8 mouse cellular contexts compared by ENCODE assay signal in genomic region chr2:72477221-72477620, GRCm38 (mm10). TPM values are rescaled to one million over a fixed set of nuclear protein-coding genes. Genes with fewer than 3 reads are reported as not detected.
DNase-seq lines count a peak whose midpoint lies in the region; ATAC-seq and TF ChIP-seq lines count a peak whose summit lies in the region.

No protein-coding gene starts in this region.

- H3K27me3 ChIP-seq in testis, adult 2 months (ENCODE audit: control insufficient read depth, insufficient read depth, low read length): no peaks in the 10 kb centered on the region
- no peaks in the 10 kb centered on the region for H3K27me3 ChIP-seq in forebrain, postnatal 0 days (ENCODE audit: insufficient read depth, low read length)
- no peaks in the 10 kb centered on the region for H3K27me3 ChIP-seq in limb, embryonic 11.5 days (ENCODE audit: control insufficient read depth, insufficient read depth, low read length)
- H3K27me3 ChIP-seq in stomach, embryonic 16.5 days (ENCODE audit: control insufficient read depth, insufficient read depth, low read length): no peaks in the 10 kb centered on the region

- WGBS in forebrain, postnatal 0 days: 3% methylated on average over 11 of the region's 11 CpGs
- WGBS in limb, embryonic 11.5 days: under 1% methylated on average over 11 of the region's 11 CpGs
- WGBS in stomach, embryonic 16.5 days: 3% methylated on average over 11 of the region's 11 CpGs

- H3K4me1 ChIP-seq in testis, adult 2 months (ENCODE audit: control insufficient read depth, insufficient read depth, low read length): peaks cover 5% of the 10 kb centered on the region
- peaks cover 3% of the 10 kb centered on the region; the same call in 1 of the 2 replicates for H3K4me1 ChIP-seq in forebrain, postnatal 0 days (ENCODE audit: insufficient read depth)
- H3K4me1 ChIP-seq in limb, embryonic 11.5 days (ENCODE audit: control insufficient read depth, insufficient read depth, low read length): peaks cover 10% of the 10 kb centered on the region
- H3K4me1 ChIP-seq in stomach, embryonic 16.5 days (ENCODE audit: control insufficient read depth, insufficient read depth, low read length): peaks cover 28% of the 10 kb centered on the region

- ATAC-seq in forebrain, postnatal 0 days: no peak
- no peak for ATAC-seq in limb, embryonic 11.5 days (ENCODE audit: insufficient number of reproducible peaks, low FRiP score, low TSS enrichment, low read depth)
- ATAC-seq in stomach, embryonic 16.5 days (ENCODE audit: insufficient read depth, low FRiP score): no peak

- DNase-seq in testis, postnatal 14 days (ENCODE audit: low spot score): no peak
- DNase-seq in forebrain, postnatal 0 days: no peak
- DNase-seq in limb, embryonic 11.5 days (ENCODE audit: low spot score): peak; percentile 41
- no peak for DNase-seq in cerebellum, adult 9-11 months
- DNase-seq in adrenal gland, postnatal 14 days: no peak
- no peak for DNase-seq in right cerebral cortex, postnatal 14 days

- H3K9me3 ChIP-seq in forebrain, postnatal 0 days (ENCODE audit: low read length): no peaks in the 10 kb centered on the region
- H3K9me3 ChIP-seq in limb, embryonic 11.5 days (ENCODE audit: control insufficient read depth, low read length): no peaks in the 10 kb centered on the region
- H3K9me3 ChIP-seq in stomach, embryonic 16.5 days (replicated peaks; ENCODE audit: control insufficient read depth, low read length): no peaks in the 10 kb centered on the region

- H3K36me3 ChIP-seq in testis, adult 2 months (ENCODE audit: control insufficient read depth, insufficient read depth, low read length): no peaks in the 10 kb centered on the region
- no peaks in the 10 kb centered on the region for H3K36me3 ChIP-seq in forebrain, postnatal 0 days (ENCODE audit: insufficient read depth)
- H3K36me3 ChIP-seq in limb, embryonic 11.5 days (ENCODE audit: control insufficient read depth, insufficient read depth, low read length): peaks cover 9% of the 10 kb centered on the region
- H3K36me3 ChIP-seq in stomach, embryonic 16.5 days (ENCODE audit: control insufficient read depth, insufficient read depth, low read length): peaks cover 8% of the 10 kb centered on the region; the same call in 1 of the 2 replicates

- peak overlapping the region; percentile 30; the same call in 1 of the 2 replicates for H3K4me3 ChIP-seq in testis, adult 2 months (ENCODE audit: control insufficient read depth, low read depth, low read length)
- H3K4me3 ChIP-seq in forebrain, postnatal 0 days (ENCODE audit: low read depth, low read length): peak overlapping the region; percentile 61
- peak overlapping the region; percentile 76 for H3K4me3 ChIP-seq in limb, embryonic 11.5 days (ENCODE audit: low read depth, low read length)
- H3K4me3 ChIP-seq in stomach, embryonic 16.5 days (replicated peaks; ENCODE audit: low read length): peak overlapping the region; percentile 96

- H3K27ac ChIP-seq in testis, adult 2 months (ENCODE audit: control insufficient read depth, insufficient read depth, low read depth, low read length): no peak overlapping the region; the same call in 1 of the 2 replicates
- H3K27ac ChIP-seq in forebrain, postnatal 0 days (ENCODE audit: low read depth, low read length): peak overlapping the region; percentile 83
- H3K27ac ChIP-seq in limb, embryonic 11.5 days (replicated peaks; ENCODE audit: low read depth, low read length): no peak overlapping the region
- H3K27ac ChIP-seq in stomach, embryonic 16.5 days (ENCODE audit: low read length): peak overlapping the region; percentile 88; the same call in 1 of the 2 replicates

- no peak for TF ChIP-seq POLR2A in testis, adult 2 months (IDR thresholded peaks at IDR 0.05; ENCODE audit: control insufficient read depth, low read depth, low read length)

- no peak for TF ChIP-seq CTCF in testis, adult 2 months (IDR thresholded peaks at IDR 0.05; ENCODE audit: control insufficient read depth, insufficient read depth, insufficient replicate concordance, low read depth, low read length)
- no peak for TF ChIP-seq CTCF in forebrain, postnatal 0 days (IDR thresholded peaks at IDR 0.05; ENCODE audit: low read depth)

- H3K9ac ChIP-seq in forebrain, postnatal 0 days: peak overlapping the region; percentile 57; the same call in 1 of the 2 replicates
- peak overlapping the region; percentile 93 for H3K9ac ChIP-seq in limb, embryonic 11.5 days (ENCODE audit: low read length)
- peak overlapping the region; percentile 90 for H3K9ac ChIP-seq in stomach, embryonic 16.5 days (ENCODE audit: low read length)

- H3K4me2 ChIP-seq in forebrain, postnatal 0 days (ENCODE audit: low read depth): peak overlapping the region; percentile 86
- H3K4me2 ChIP-seq in limb, embryonic 11.5 days (ENCODE audit: low read depth, severe bottlenecking): peak overlapping the region; percentile 51
- peak overlapping the region; percentile 88 for H3K4me2 ChIP-seq in stomach, embryonic 16.5 days (ENCODE audit: low read depth, low read length)

RNA-seq across cellular contexts. Expression of gene Cdca7, which starts 1.3 kb away (rescaled TPM):
- 6.1 TPM in 2 replicates for polyA plus RNA-seq in testis, adult 2 months (2012; rRNA removed)
- 21.9 and 28.9 TPM in 2 replicates for total RNA-seq in forebrain, postnatal 0 days (2014; rRNA removed)
- polyA plus RNA-seq in forebrain, postnatal 0 days (2015; fragmentation: Nextera tagmentation; extraction: Ambion mirVana): 15.6 and 20.6 TPM in 2 replicates
- polyA plus RNA-seq in limb, embryonic 11.5 days (2014; fragmentation: Nextera tagmentation; extraction: Ambion mirVana): 278 and 286 TPM in 2 replicates
- polyA plus RNA-seq in stomach, embryonic 16.5 days (2015; fragmentation: Nextera tagmentation; extraction: Ambion mirVana): 112 and 114 TPM in 2 replicates
- total RNA-seq in adrenal gland, postnatal 14 days (2021): 10.9 and 15.0 TPM in 2 replicates

Comparison
In these comparisons a context has a peak if more than half of its experiments do, and no peak if none do; other contexts are left out.
1. H3K27ac ChIP-seq: peak in forebrain, postnatal 0 days (single experiment) and stomach, embryonic 16.5 days (single experiment); none in testis, adult 2 months (single experiment) and limb, embryonic 11.5 days (single experiment).
2. H3K4me3 ChIP-seq: peak in every context shown above with its lines; median percentile 96 in stomach, embryonic 16.5 days; 76 in limb, embryonic 11.5 days; 61 in forebrain, postnatal 0 days; 30 in testis, adult 2 months.
3. Peak in every context shown above with its lines, with median percentiles within 50 percentile points of each other: H3K4me2 ChIP-seq and H3K9ac ChIP-seq.